16 mouse cellular contexts compared by ENCODE assay signal in genomic region chr2:172256418-172256817, GRCm38 (mm10). TPM values are rescaled to one million over a fixed set of nuclear protein-coding genes. Genes with fewer than 3 reads are reported as not detected.
A peak's percentile ranks its signal among the peaks of the same experiment; 100 is the strongest.
DNase-seq lines count a peak whose midpoint lies in the region; ATAC-seq and TF ChIP-seq lines count a peak whose summit lies in the region.
"Had no signal": no experiment of that assay in that cellular context is flagged by ENCODE, and none has a peak within 500 bp of the region (broad histone marks: within the 10 kb centered on the region; RNA-seq: fewer than 3 reads in every experiment).

No protein-coding gene starts in this region.

- H3K4me1 ChIP-seq in midbrain, embryonic 15.5 days: 0 out of 2 replicates have a peak, but pooled peaks cover 3% of the 10 kb centered on the region
- no peaks in the 10 kb centered on the region for H3K4me1 ChIP-seq in midbrain, embryonic 11.5 days (ENCODE audit: control insufficient read depth, insufficient read depth, low read length)
- H3K4me1 ChIP-seq in liver, postnatal 0 days (ENCODE audit: insufficient read depth): peaks cover 5% of the 10 kb centered on the region; the same call in 1 of the 2 replicates

- no peak overlapping the region for H3K4me2 ChIP-seq in midbrain, embryonic 15.5 days
- no peak overlapping the region for H3K4me2 ChIP-seq in midbrain, embryonic 11.5 days
- no peak overlapping the region for H3K4me2 ChIP-seq in liver, postnatal 0 days (ENCODE audit: low read depth, low read length)

- H3K4me3 ChIP-seq in midbrain, embryonic 15.5 days: no peak overlapping the region
- H3K4me3 ChIP-seq in midbrain, embryonic 11.5 days (ENCODE audit: low read depth, low read length): no peak overlapping the region
- no peak overlapping the region for H3K4me3 ChIP-seq in liver, postnatal 0 days (ENCODE audit: low read depth, low read length)

- ATAC-seq in frontal cortex, adult (ENCODE audit: low TSS enrichment): peak; percentile 16; the same call in 1 of the 2 replicates
- ATAC-seq in midbrain, embryonic 15.5 days (replicated peaks): peak; percentile 56; the same call in 1 of the 2 replicates
- ATAC-seq in midbrain, embryonic 11.5 days (ENCODE audit: low FRiP score): no peak
- no peak for ATAC-seq in liver, postnatal 0 days

- DNase-seq in frontal cortex, postnatal 25 days (ENCODE audit: low spot score in 2 of 2): no peak
- DNase-seq in midbrain, embryonic 11.5 days (ENCODE audit: low spot score, missing footprints): no peak
- DNase-seq in adrenal gland, postnatal 36 days: peak; percentile 14 to 31
- no peak for DNase-seq in liver, postnatal 0 days
- DNase-seq in spleen, postnatal 4 days (ENCODE audit: low spot score in 2 of 2): no peak
- no peak for DNase-seq in embryo, embryonic 10 days (ENCODE audit: low spot score)
- DNase-seq: embryo, embryonic 11 days; lung, postnatal 36 days; thymus, postnatal 4 days had no signal

- H3K27me3 ChIP-seq in midbrain, embryonic 15.5 days (replicated peaks): no peaks in the 10 kb centered on the region
- no peaks in the 10 kb centered on the region for H3K27me3 ChIP-seq in midbrain, embryonic 11.5 days (ENCODE audit: control insufficient read depth, insufficient read depth, low read length)
- no peaks in the 10 kb centered on the region for H3K27me3 ChIP-seq in liver, postnatal 0 days (ENCODE audit: insufficient read depth, low read length)
- H3K27me3 ChIP-seq: CH12.LX had no signal

- no peaks in the 10 kb centered on the region for H3K9me3 ChIP-seq in midbrain, embryonic 15.5 days
- no peaks in the 10 kb centered on the region for H3K9me3 ChIP-seq in midbrain, embryonic 11.5 days (ENCODE audit: control insufficient read depth, low read length)
- no peaks in the 10 kb centered on the region for H3K9me3 ChIP-seq in liver, postnatal 0 days (ENCODE audit: low read length)

- 68% methylated on average over 6 of the region's 6 CpGs for WGBS in midbrain, embryonic 15.5 days
- 90% methylated on average over 6 of the region's 6 CpGs for WGBS in midbrain, embryonic 11.5 days
- 85% methylated on average over 6 of the region's 6 CpGs for WGBS in liver, postnatal 0 days (ENCODE audit: insufficient replicate concordance)

- H3K9ac ChIP-seq in midbrain, embryonic 15.5 days: no peak overlapping the region
- no peak overlapping the region for H3K9ac ChIP-seq in midbrain, embryonic 11.5 days (ENCODE audit: low read length)
- H3K9ac ChIP-seq in liver, postnatal 0 days (replicated peaks): no peak overlapping the region

- no peak for TF ChIP-seq EP300 in liver, postnatal 0 days (IDR thresholded peaks at IDR 0.05; ENCODE audit: low read depth)

- H3K36me3 ChIP-seq in midbrain, embryonic 15.5 days (replicated peaks): no peaks in the 10 kb centered on the region
- H3K36me3 ChIP-seq in midbrain, embryonic 11.5 days (ENCODE audit: control insufficient read depth, insufficient read depth, low read length): no peaks in the 10 kb centered on the region
- no peaks in the 10 kb centered on the region for H3K36me3 ChIP-seq in liver, postnatal 0 days (replicated peaks; ENCODE audit: insufficient read depth, low read length)

- no peak overlapping the region for H3K27ac ChIP-seq in midbrain, embryonic 15.5 days
- H3K27ac ChIP-seq in midbrain, embryonic 11.5 days (ENCODE audit: low read depth, low read length): no peak overlapping the region
- H3K27ac ChIP-seq in liver, postnatal 0 days (ENCODE audit: low read depth): 0 out of 2 replicates have a peak overlapping the region, but pooled peaks have one; percentile 22

- TF ChIP-seq CTCF in liver, postnatal 0 days (IDR thresholded peaks at IDR 0.05; ENCODE audit: low read depth): no peak

RNA-seq across cellular contexts. Expression of gene Mc3r, which starts 8.1 kb away (rescaled TPM):
- 0.39 and 0.70 TPM in 2 replicates for polyA plus RNA-seq in midbrain, embryonic 15.5 days (2015; fragmentation: Nextera tagmentation; extraction: Ambion mirVana)
- 0.06 TPM in 1 of 2 replicates, not detected in the other for polyA plus RNA-seq in midbrain, embryonic 11.5 days (2014; fragmentation: Nextera tagmentation; extraction: Ambion mirVana)
- not detected for total RNA-seq in adrenal gland, postnatal 36 days (2021)
- not detected in 2 replicates for polyA plus RNA-seq in liver, postnatal 0 days (2015; fragmentation: Nextera tagmentation; extraction: Ambion mirVana)
- total RNA-seq: CH12.LX had no signal
- polyA plus RNA-seq: heart, embryonic 14.5 days; intestine, embryonic 14.5 days; limb, embryonic 11.5 days; neural tube, embryonic 11.5 days had no signal

Comparison
In these comparisons a context has a peak if more than half of its experiments do, and no peak if none do; other contexts are left out.
1. ATAC-seq: peak in frontal cortex, adult (single experiment) and midbrain, embryonic 15.5 days (single experiment); none in midbrain, embryonic 11.5 days (single experiment) and liver, postnatal 0 days (single experiment).
2. DNase-seq: peak in adrenal gland, postnatal 36 days (2 of 2); none in frontal cortex, postnatal 25 days (0 of 2), midbrain, embryonic 11.5 days (single experiment), liver, postnatal 0 days (single experiment), spleen, postnatal 4 days (0 of 2) and embryo, embryonic 10 days (single experiment).